Mouse (Mus musculus): ENCODE data around the gene Trap1a.
"Not testable (repeated sequence)": the region's sequence is repeated elsewhere in the genome, so short reads cannot be mapped to it uniquely, and the experiment has no call there.

Gene Trap1a

GRCm38 (mm10) chrX:139333263-139333994 is at the start of gene Trap1a:
Gene Trap1a, plus strand, starts transcription at chrX:139333683.
- no peak for DNase-seq (ENCODE audit: extremely low spot score, low spot score)

- DNase-seq (ENCODE audit: extremely low spot score, low spot score), result no peak
Observed at GRCm38 (mm10) chrX:139293114-139293513, 40.4 kb upstream of the Trap1a start.

- DNase-seq (ENCODE audit: extremely low spot score, low spot score), result no peak
Observed at GRCm38 (mm10) chrX:139295325-139295724, 38.2 kb upstream of the Trap1a start.

GRCm38 (mm10) chrX:139317356-139317755 is 16.1 kb upstream of the Trap1a start:
- DNase-seq (ENCODE audit: extremely low spot score, low spot score), result not testable (repeated sequence)

GRCm38 (mm10) chrX:139332583-139332982 is 900 bp upstream of the Trap1a start:
- DNase-seq (ENCODE audit: extremely low spot score, low spot score), result no peak

- DNase-seq (ENCODE audit: extremely low spot score, low spot score), result no peak
Observed at GRCm38 (mm10) chrX:139334504-139335418, 1.3 kb downstream of the Trap1a start.

GRCm38 (mm10) chrX:139335419-139336074 is 2.1 kb downstream of the Trap1a start:
- DNase-seq (ENCODE audit: extremely low spot score, low spot score), result no peak

GRCm38 (mm10) chrX:139339553-139339952 is 6.1 kb downstream of the Trap1a start:
- DNase-seq (ENCODE audit: extremely low spot score, low spot score), result no peak

- no peak for DNase-seq (ENCODE audit: extremely low spot score, low spot score)
Observed at GRCm38 (mm10) chrX:139341185-139341584, 7.7 kb downstream of the Trap1a start.

GRCm38 (mm10) chrX:139352192-139352772 is 18.8 kb downstream of the Trap1a start:
- DNase-seq (ENCODE audit: extremely low spot score, low spot score), result no peak

GRCm38 (mm10) chrX:139357639-139358260 is 24.3 kb downstream of the Trap1a start:
- DNase-seq (ENCODE audit: extremely low spot score, low spot score), result no peak

- DNase-seq (ENCODE audit: extremely low spot score, low spot score), result no peak
Observed at GRCm38 (mm10) chrX:139358361-139358760, 24.9 kb downstream of the Trap1a start.

- DNase-seq (ENCODE audit: extremely low spot score, low spot score), result no peak
Observed at GRCm38 (mm10) chrX:139366837-139367528, 33.5 kb downstream of the Trap1a start.

GRCm38 (mm10) chrX:139367529-139367908 is 34.0 kb downstream of the Trap1a start:
- DNase-seq (ENCODE audit: extremely low spot score, low spot score), result no peak

- DNase-seq (ENCODE audit: extremely low spot score, low spot score), result no peak
Observed at GRCm38 (mm10) chrX:139369122-139369521, 35.6 kb downstream of the Trap1a start.

GRCm38 (mm10) chrX:139372665-139373064 is 39.2 kb downstream of the Trap1a start:
- DNase-seq (ENCODE audit: extremely low spot score, low spot score), result no peak
